Mouse (Mus musculus) embryonic fibroblast, embryonic 13.5 days (primary cell): ENCODE results near the gene Pqlc2.

ENCODE experiments used
- CTCF ChIP-seq: IDR thresholded peaks from 2 replicates; pipeline ENCODE4 v1.5.1; 2011; ENCODE audit warnings: mild to moderate bottlenecking, control low read depth, low read length, moderate library complexity, borderline replicate concordance; ENCODE audit not compliant: insufficient read depth
- POLR2A ChIP-seq: IDR thresholded peaks from 2 replicates; pipeline ENCODE4 v1.6.1; 2011; ENCODE audit warnings: low read depth, mild to moderate bottlenecking, control low read depth, low read length, moderate library complexity

DNA sequence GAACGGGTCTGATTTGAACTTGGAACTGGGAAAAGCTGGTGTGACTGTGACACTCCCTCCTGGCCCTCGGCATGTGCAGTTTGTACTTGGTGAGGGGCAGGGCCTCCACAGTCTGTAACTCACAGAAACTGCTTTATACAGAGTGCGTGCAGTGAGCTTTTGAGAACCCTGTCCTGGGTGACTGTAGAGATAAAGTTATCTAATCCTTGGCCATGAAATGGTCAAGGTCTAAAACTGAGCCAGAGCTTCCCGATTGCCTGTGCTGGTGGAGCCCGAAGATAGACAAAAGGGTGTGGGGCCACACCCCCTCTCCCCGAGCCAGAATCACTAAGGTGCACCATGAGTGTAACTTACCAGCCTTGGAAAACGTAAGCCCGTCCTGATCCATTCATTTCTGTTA is 59.6 kb downstream of the Pqlc2 start:
- TF ChIP-seq CTCF, result no peak
- TF ChIP-seq POLR2A, result no peak
